Mouse (Mus musculus) limb, embryonic 14.5 days (tissue): ENCODE data around the gene Acap3. TPM values are rescaled to one million over a fixed set of nuclear protein-coding genes. Genes with fewer than 3 reads are reported as not detected.

Source experiments
- ATAC-seq: fragments of 200-750 bp; cut with Nextera tagmentation; 2 replicates; pipeline ENCODE4 v1.8.0; 2017; ENCODE audit warnings: low read depth, moderate number of reproducible peaks, moderate TSS enrichment; ENCODE audit not compliant: low FRiP score
- DNase-seq: peaks from one replicate; pipeline ENCODE4 v3.0.0-alpha.2; 2015; ENCODE audit warnings: low spot score
- H3K27ac ChIP-seq: fragments of 300-500 bp; sonication (generic); replicated peaks from 2 replicates; pipeline ENCODE4 v1.5.1; 2014; ENCODE audit warnings: low read depth, mild to moderate bottlenecking, low read length, moderate library complexity, mixed read lengths
- H3K27me3 ChIP-seq: fragments of 300-500 bp; sonication (generic); 2 replicates; pipeline ENCODE4 v1.6.1; 2014; ENCODE audit warnings: low read length, mixed read lengths; ENCODE audit not compliant: control insufficient read depth, insufficient read depth
- H3K36me3 ChIP-seq: fragments of 300-500 bp; sonication (generic); 2 replicates; pipeline ENCODE4 v1.6.1; 2014; ENCODE audit warnings: mild to moderate bottlenecking, low read length, moderate library complexity, mixed read lengths; ENCODE audit not compliant: control insufficient read depth, insufficient read depth
- H3K4me1 ChIP-seq: fragments of 300-500 bp; sonication (generic); 2 replicates; pipeline ENCODE4 v1.6.1; 2014; ENCODE audit warnings: antibody characterized with exemption, low read length, mixed read lengths; ENCODE audit not compliant: control insufficient read depth, insufficient read depth
- H3K4me2 ChIP-seq: fragments of 300-500 bp; sonication (generic); replicated peaks from 2 replicates; pipeline ENCODE4 v1.6.1; 2014; ENCODE audit warnings: low read depth, mild to moderate bottlenecking, low read length, moderate library complexity; ENCODE audit not compliant: severe bottlenecking
- H3K4me3 ChIP-seq: fragments of 300-500 bp; sonication (generic); replicated peaks from 2 replicates; pipeline ENCODE4 v1.5.1; 2014; ENCODE audit warnings: low read length
- H3K9ac ChIP-seq: fragments of 300-500 bp; sonication (generic); 2 replicates; pipeline ENCODE4 v1.6.1; 2014; ENCODE audit warnings: mild to moderate bottlenecking, low read depth, low read length, moderate library complexity; ENCODE audit not compliant: severe bottlenecking
- H3K9me3 ChIP-seq: fragments of 300-500 bp; sonication (generic); 2 replicates; pipeline ENCODE4 v1.6.1; 2016; ENCODE audit warnings: low read length; ENCODE audit not compliant: control insufficient read depth
- POLR2A ChIP-seq: fragments of 200-500 bp; IDR thresholded peaks from 2 replicates; pipeline ENCODE4 v1.8.0; 2012; ENCODE audit warnings: inconsistent platforms, mild to moderate bottlenecking, moderate library complexity, borderline replicate concordance; ENCODE audit not compliant: insufficient read depth, insufficient read length; ENCODE audit errors: extremely low read depth
- WGBS: fragments of 180-500 bp; shearing (Covaris S2); extraction: QIAGEN DNeasy Blood & Tissue Kit; methylation state at CpG from one replicate; pipeline ENCODE4 v1.1.7; 2014; 5-methylcytosine and 5-hydroxymethylcytosine counted together
- microRNA-seq: library from miRNA; unstranded; fragments of <30 nt; microRNA quantifications from one replicate; pipeline ENCODE4, GENCODE M21; 2016
- polyA plus RNA-seq, 2 experiments: library from polyadenylated mRNA; depleted of rRNA in 1 of 2; stranded (reverse) in 1 of 2; unstranded in 1 of 2; fragments of >200 nt; fragmentation: Nextera tagmentation in 1 of 2; extraction: Ambion mirVana in 1 of 2; gene quantifications; 2 replicates each; pipeline versions ENCODE4 v1.2.1 to v1.2.3; 2012 to 2014

The Acap3 gene
- polyA plus RNA-seq, 2 experiments, result 22.6 to 33.8 TPM

- Histone ChIP-seq H3K27ac (no peak overlapping the region), H3K4me2 (no peak overlapping the region), H3K4me3 (no peak overlapping the region), H3K9me3 (no peaks in the 10 kb centered on the region), H3K27me3 (no peaks in the 10 kb centered on the region), H3K4me1 (peaks cover 15% of the 10 kb centered on the region), H3K36me3 (peaks cover 56% of the 10 kb centered on the region), H3K9ac (no peak overlapping the region)
- ATAC-seq (no peak), DNase-seq (no peak)
- no peak for TF ChIP-seq POLR2A
These were observed 55.5 kb downstream of the Acap3 start for GRCm38 (mm10) chr4:155947094-155947493.

GRCm38 (mm10) chr4:155955491-155955890 lies 63.9 kb downstream of the Acap3 start:
- no peak overlapping the region for H3K27ac ChIP-seq
- 94% methylated on average over 6 of the region's 6 CpGs for WGBS
- H3K4me3 ChIP-seq, result no peak overlapping the region
- H3K4me2 ChIP-seq, result no peak overlapping the region
- no peak overlapping the region for H3K9ac ChIP-seq
- ATAC-seq (no peak), DNase-seq (no peak)
- peaks cover 82% of the 10 kb centered on the region for H3K36me3 ChIP-seq
- H3K9me3 ChIP-seq, result no peaks in the 10 kb centered on the region
- H3K27me3 ChIP-seq, result no peaks in the 10 kb centered on the region
- TF ChIP-seq POLR2A, result no peak
- no peaks in the 10 kb centered on the region for H3K4me1 ChIP-seq

Small RNAs within 50 kb of the gene (microRNA-seq; reads per million reads assigned to microRNA genes)
- gene Gm22991, result not detected

Other genes with a start within 250 kb of the Acap3 start
- gene Gm10563, start 246.4 kb upstream of the Acap3 start, polyA plus RNA-seq (2012; rRNA removed), result not detected in 2 replicates
- not detected in 2 replicates for gene Gm10563, start 246.4 kb upstream of the Acap3 start, polyA plus RNA-seq (2014; fragmentation: Nextera tagmentation; extraction: Ambion mirVana)
- 34.7 and 42.7 TPM in 2 replicates for gene Mmp23, start 238.4 kb upstream of the Acap3 start, polyA plus RNA-seq (2012; rRNA removed)
- 17.3 and 19.8 TPM in 2 replicates for gene Mmp23, start 238.4 kb upstream of the Acap3 start, polyA plus RNA-seq (2014; fragmentation: Nextera tagmentation; extraction: Ambion mirVana)
- gene Mib2, start 222.6 kb upstream of the Acap3 start, polyA plus RNA-seq (2012; rRNA removed), result 77.4 and 97.5 TPM in 2 replicates
- gene Mib2, start 222.6 kb upstream of the Acap3 start, polyA plus RNA-seq (2014; fragmentation: Nextera tagmentation; extraction: Ambion mirVana), result 29.5 and 32.1 TPM in 2 replicates
- 31.0 and 46.5 TPM in 2 replicates for gene Fndc10, start 197.5 kb upstream of the Acap3 start, polyA plus RNA-seq (2012; rRNA removed)
- gene Fndc10, start 197.5 kb upstream of the Acap3 start, polyA plus RNA-seq (2014; fragmentation: Nextera tagmentation; extraction: Ambion mirVana), result 8.1 and 9.4 TPM in 2 replicates
- gene Ssu72, start 187.0 kb upstream of the Acap3 start, polyA plus RNA-seq (2012; rRNA removed), result 105 and 115 TPM in 2 replicates
- 131 and 135 TPM in 2 replicates for gene Ssu72, start 187.0 kb upstream of the Acap3 start, polyA plus RNA-seq (2014; fragmentation: Nextera tagmentation; extraction: Ambion mirVana)
- 3.7 and 4.0 TPM in 2 replicates for gene Tmem240, start 157.0 kb upstream of the Acap3 start, polyA plus RNA-seq (2012; rRNA removed)
- 0.88 and 1.1 TPM in 2 replicates for gene Tmem240, start 157.0 kb upstream of the Acap3 start, polyA plus RNA-seq (2014; fragmentation: Nextera tagmentation; extraction: Ambion mirVana)
- 117 and 135 TPM in 2 replicates for gene Atad3a, start 130.7 kb upstream of the Acap3 start, polyA plus RNA-seq (2012; rRNA removed)
- gene Atad3a, start 130.7 kb upstream of the Acap3 start, polyA plus RNA-seq (2014; fragmentation: Nextera tagmentation; extraction: Ambion mirVana), result 84.8 and 85.2 TPM in 2 replicates
- 12.4 and 14.9 TPM in 2 replicates for gene Vwa1, start 117.1 kb upstream of the Acap3 start, polyA plus RNA-seq (2012; rRNA removed)
- 11.9 and 13.9 TPM in 2 replicates for gene Vwa1, start 117.1 kb upstream of the Acap3 start, polyA plus RNA-seq (2014; fragmentation: Nextera tagmentation; extraction: Ambion mirVana)
- 2.0 and 2.6 TPM in 2 replicates for gene Tmem88b, start 105.9 kb upstream of the Acap3 start, polyA plus RNA-seq (2012; rRNA removed)
- gene Tmem88b, start 105.9 kb upstream of the Acap3 start, polyA plus RNA-seq (2014; fragmentation: Nextera tagmentation; extraction: Ambion mirVana), result 0.48 and 0.67 TPM in 2 replicates
- 0.23 TPM in 1 of 2 replicates, not detected in the other for gene Ankrd65, start 101.4 kb upstream of the Acap3 start, polyA plus RNA-seq (2012; rRNA removed)
- not detected in 2 replicates for gene Ankrd65, start 101.4 kb upstream of the Acap3 start, polyA plus RNA-seq (2014; fragmentation: Nextera tagmentation; extraction: Ambion mirVana)
- gene Mrpl20, start 88.9 kb upstream of the Acap3 start, polyA plus RNA-seq (2012; rRNA removed), result 72.2 and 97.5 TPM in 2 replicates
- gene Mrpl20, start 88.9 kb upstream of the Acap3 start, polyA plus RNA-seq (2014; fragmentation: Nextera tagmentation; extraction: Ambion mirVana), result 199 and 215 TPM in 2 replicates
- 273 and 304 TPM in 2 replicates for gene Ccnl2, start 79.3 kb upstream of the Acap3 start, polyA plus RNA-seq (2012; rRNA removed)
- 190 and 199 TPM in 2 replicates for gene Ccnl2, start 79.3 kb upstream of the Acap3 start, polyA plus RNA-seq (2014; fragmentation: Nextera tagmentation; extraction: Ambion mirVana)
- gene Aurkaip1, start 60.5 kb upstream of the Acap3 start, polyA plus RNA-seq (2012; rRNA removed), result 112 and 114 TPM in 2 replicates
- gene Aurkaip1, start 60.5 kb upstream of the Acap3 start, polyA plus RNA-seq (2014; fragmentation: Nextera tagmentation; extraction: Ambion mirVana), result 126 and 129 TPM in 2 replicates
- gene Mxra8, start 52.1 kb upstream of the Acap3 start, polyA plus RNA-seq (2012; rRNA removed), result 218 and 302 TPM in 2 replicates
- 109 and 120 TPM in 2 replicates for gene Mxra8, start 52.1 kb upstream of the Acap3 start, polyA plus RNA-seq (2014; fragmentation: Nextera tagmentation; extraction: Ambion mirVana)
- gene Dvl1, start 44.4 kb upstream of the Acap3 start, polyA plus RNA-seq (2012; rRNA removed), result 92.9 and 131 TPM in 2 replicates
- gene Dvl1, start 44.4 kb upstream of the Acap3 start, polyA plus RNA-seq (2014; fragmentation: Nextera tagmentation; extraction: Ambion mirVana), result 17.4 and 18.8 TPM in 2 replicates
- 0.31 and 0.51 TPM in 2 replicates for gene Tas1r3, start 28.5 kb upstream of the Acap3 start, polyA plus RNA-seq (2012; rRNA removed)
- gene Tas1r3, start 28.5 kb upstream of the Acap3 start, polyA plus RNA-seq (2014; fragmentation: Nextera tagmentation; extraction: Ambion mirVana), result 0.32 and 0.37 TPM in 2 replicates
- gene Cptp, start 22.4 kb upstream of the Acap3 start, polyA plus RNA-seq (2012; rRNA removed), result 15.0 and 20.5 TPM in 2 replicates
- gene Cptp, start 22.4 kb upstream of the Acap3 start, polyA plus RNA-seq (2014; fragmentation: Nextera tagmentation; extraction: Ambion mirVana), result 16.3 and 19.2 TPM in 2 replicates
- 57.4 and 60.7 TPM in 2 replicates for gene Ints11, start 22.3 kb upstream of the Acap3 start, polyA plus RNA-seq (2012; rRNA removed)
- 63.7 and 75.4 TPM in 2 replicates for gene Ints11, start 22.3 kb upstream of the Acap3 start, polyA plus RNA-seq (2014; fragmentation: Nextera tagmentation; extraction: Ambion mirVana)
- 95.7 and 125 TPM in 2 replicates for gene Pusl1, start within 50 bp of the Acap3 start, polyA plus RNA-seq (2012; rRNA removed)
- 54.9 and 57.2 TPM in 2 replicates for gene Pusl1, start within 50 bp of the Acap3 start, polyA plus RNA-seq (2014; fragmentation: Nextera tagmentation; extraction: Ambion mirVana)
- gene Ube2j2, start 52.0 kb downstream of the Acap3 start, polyA plus RNA-seq (2012; rRNA removed), result 106 and 117 TPM in 2 replicates
- gene Ube2j2, start 52.0 kb downstream of the Acap3 start, polyA plus RNA-seq (2014; fragmentation: Nextera tagmentation; extraction: Ambion mirVana), result 122 and 126 TPM in 2 replicates
- gene C1qtnf12, start 70.5 kb downstream of the Acap3 start, polyA plus RNA-seq (2012; rRNA removed), result 37.0 and 44.3 TPM in 2 replicates
- gene C1qtnf12, start 70.5 kb downstream of the Acap3 start, polyA plus RNA-seq (2014; fragmentation: Nextera tagmentation; extraction: Ambion mirVana), result 52.3 and 56.6 TPM in 2 replicates
- 11.3 and 15.2 TPM in 2 replicates for gene B3galt6, start 100.8 kb downstream of the Acap3 start, polyA plus RNA-seq (2012; rRNA removed)
- 17.0 and 18.8 TPM in 2 replicates for gene B3galt6, start 100.8 kb downstream of the Acap3 start, polyA plus RNA-seq (2014; fragmentation: Nextera tagmentation; extraction: Ambion mirVana)
- gene Sdf4, start 101.0 kb downstream of the Acap3 start, polyA plus RNA-seq (2012; rRNA removed), result 52.4 and 74.5 TPM in 2 replicates
- gene Sdf4, start 101.0 kb downstream of the Acap3 start, polyA plus RNA-seq (2014; fragmentation: Nextera tagmentation; extraction: Ambion mirVana), result 171 TPM in 2 replicates
- gene Tnfrsf4, start 122.0 kb downstream of the Acap3 start, polyA plus RNA-seq (2012; rRNA removed), result 4.8 and 5.8 TPM in 2 replicates
- 0.58 and 0.65 TPM in 2 replicates for gene Tnfrsf4, start 122.0 kb downstream of the Acap3 start, polyA plus RNA-seq (2014; fragmentation: Nextera tagmentation; extraction: Ambion mirVana)
- 1.9 TPM in 2 replicates for gene Tnfrsf18, start 134.3 kb downstream of the Acap3 start, polyA plus RNA-seq (2012; rRNA removed)
- gene Tnfrsf18, start 134.3 kb downstream of the Acap3 start, polyA plus RNA-seq (2014; fragmentation: Nextera tagmentation; extraction: Ambion mirVana), result 3.7 and 4.7 TPM in 2 replicates
- gene Ttll10, start 167.6 kb downstream of the Acap3 start, polyA plus RNA-seq (2012; rRNA removed), result 4.0 and 4.2 TPM in 2 replicates
- 2.4 and 2.6 TPM in 2 replicates for gene Ttll10, start 167.6 kb downstream of the Acap3 start, polyA plus RNA-seq (2014; fragmentation: Nextera tagmentation; extraction: Ambion mirVana)
- gene 9430015G10Rik, start 218.2 kb downstream of the Acap3 start, polyA plus RNA-seq (2012; rRNA removed), result 74.5 and 92.4 TPM in 2 replicates
- 34.4 and 38.3 TPM in 2 replicates for gene 9430015G10Rik, start 218.2 kb downstream of the Acap3 start, polyA plus RNA-seq (2014; fragmentation: Nextera tagmentation; extraction: Ambion mirVana)
- 1.5 and 2.0 TPM in 2 replicates for gene Rnf223, start 238.7 kb downstream of the Acap3 start, polyA plus RNA-seq (2012; rRNA removed)
- gene Rnf223, start 238.7 kb downstream of the Acap3 start, polyA plus RNA-seq (2014; fragmentation: Nextera tagmentation; extraction: Ambion mirVana), result 0.61 and 0.65 TPM in 2 replicates